Mouse (Mus musculus) right cerebral cortex, adult 18-20 months (tissue): Measurements from ENCODE around the gene Car10.
"Not testable (repeated sequence)": the region's sequence is repeated elsewhere in the genome, so short reads cannot be mapped to it uniquely, and the experiment has no call there.

Experiments used
- DNase-seq: peaks from one replicate; pipeline ENCODE4 v3.0.0; 2022; ENCODE audit warnings: mixed read lengths

Gene Car10

DNA sequence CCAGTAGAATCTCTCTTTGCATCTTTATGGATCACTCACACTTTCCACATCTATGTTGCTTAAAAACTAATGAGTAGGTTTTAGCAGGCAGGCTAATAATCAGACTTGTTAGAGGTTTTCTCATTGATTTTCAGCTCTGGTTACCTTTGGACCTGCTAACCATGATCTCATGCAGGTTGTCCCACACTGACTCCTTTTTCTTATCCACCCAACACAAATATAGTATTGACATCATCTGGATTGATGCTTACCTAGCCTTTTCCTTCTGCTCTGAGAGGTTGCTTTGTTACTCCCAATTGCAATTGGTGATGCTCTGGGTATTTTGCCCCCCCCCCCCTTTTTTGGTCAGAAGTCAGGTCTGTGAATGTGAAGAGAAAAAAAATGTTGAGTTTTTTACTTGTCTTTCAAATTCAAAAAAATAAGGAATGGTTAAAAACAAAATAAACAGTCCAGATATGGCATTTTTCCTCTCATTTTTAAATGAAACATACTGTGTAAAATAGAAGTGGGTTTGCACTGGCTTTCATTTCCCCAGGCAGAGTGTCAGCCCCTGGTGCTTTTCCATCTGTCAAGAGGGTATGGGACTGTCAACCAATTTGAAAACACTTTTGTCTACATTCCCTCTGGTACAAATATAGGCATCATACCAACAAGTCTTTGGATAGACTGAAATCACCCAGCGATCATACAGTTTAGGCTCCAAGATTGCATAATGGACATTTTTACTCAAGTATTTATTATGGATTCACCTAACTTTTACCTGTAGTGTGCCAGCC, 75.9 kb downstream of the Car10 start:
- no peak for DNase-seq

DNA sequence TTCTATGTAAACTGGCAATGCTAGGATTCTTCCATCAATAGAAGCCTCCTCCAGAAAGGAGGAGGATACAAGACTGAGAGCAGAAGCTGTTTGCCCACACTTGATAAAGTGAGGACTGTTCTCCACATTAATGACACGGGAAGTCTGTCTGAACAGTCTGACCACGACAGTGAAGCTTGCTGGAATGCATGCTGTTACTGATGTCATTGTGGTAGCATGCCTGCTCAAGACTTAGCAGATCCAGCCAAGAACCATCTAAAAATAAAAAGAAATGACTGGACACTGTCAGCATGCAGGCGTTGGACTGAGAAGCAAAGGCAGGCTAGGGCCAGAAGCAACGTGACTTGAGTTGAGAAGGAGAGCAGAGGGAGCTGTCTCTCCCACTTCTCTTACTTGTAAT, 87.6 kb downstream of the Car10 start:
- DNase-seq, result peak; percentile 53

DNA sequence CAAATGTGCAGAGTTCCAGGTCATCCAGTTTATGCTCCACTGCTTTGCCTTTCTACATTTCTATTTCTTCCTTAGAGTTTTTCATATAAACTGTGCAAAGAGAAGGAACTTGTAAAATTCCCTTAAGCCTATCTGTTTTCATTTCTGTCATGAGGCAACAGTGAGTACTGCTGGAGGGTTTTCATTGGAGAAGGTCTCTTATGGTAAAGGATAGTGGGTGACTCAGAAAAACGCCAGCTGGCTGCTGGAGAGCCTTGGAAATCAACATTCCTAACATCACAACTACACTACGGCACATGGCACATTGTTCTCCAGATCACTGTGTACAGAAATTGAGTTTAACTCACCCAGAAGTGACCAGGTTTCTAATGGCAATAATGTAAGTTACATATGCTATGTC, 88.3 kb downstream of the Car10 start:
- DNase-seq, result peak; percentile 28

DNA sequence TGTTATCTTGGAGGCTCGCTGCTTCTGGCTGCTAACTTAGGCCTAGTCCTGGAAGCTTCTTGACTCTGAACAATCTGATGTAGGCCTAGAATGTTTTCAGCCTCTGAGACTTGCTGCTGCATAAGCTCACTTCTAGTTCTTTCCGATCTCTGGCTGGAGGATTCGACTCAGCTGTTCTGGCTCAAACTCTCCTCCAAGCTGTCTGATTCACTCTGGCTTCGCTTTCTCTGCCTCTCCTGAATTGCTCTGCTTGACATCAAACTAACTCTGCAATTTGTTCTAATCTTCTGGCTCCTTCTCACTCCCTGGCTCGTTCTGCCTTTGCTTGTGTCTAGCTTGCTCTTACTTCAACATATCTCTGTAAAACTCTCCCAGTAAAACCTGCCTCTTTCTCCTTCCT, 90.8 kb downstream of the Car10 start:
- no peak for DNase-seq

DNA sequence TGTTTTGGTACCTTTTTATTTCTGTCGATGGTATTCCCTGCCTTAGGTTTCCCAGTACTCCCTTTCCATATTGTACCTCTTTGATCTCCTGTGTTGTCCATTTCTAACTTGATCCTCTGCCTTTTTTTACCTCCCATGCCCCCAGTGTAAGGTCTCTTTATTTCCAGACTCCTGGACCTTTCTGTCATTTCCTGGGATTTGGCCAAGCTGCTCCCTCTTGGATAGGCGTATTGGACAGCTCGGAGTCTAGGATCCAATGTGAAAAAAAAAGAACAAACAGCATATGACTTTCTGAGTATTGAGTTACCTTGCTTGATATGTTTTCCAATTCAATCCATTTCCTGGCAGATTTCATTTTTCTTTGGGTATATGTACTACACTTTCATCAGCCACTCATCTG, 102.2 kb downstream of the Car10 start:
- DNase-seq, result no peak

DNA sequence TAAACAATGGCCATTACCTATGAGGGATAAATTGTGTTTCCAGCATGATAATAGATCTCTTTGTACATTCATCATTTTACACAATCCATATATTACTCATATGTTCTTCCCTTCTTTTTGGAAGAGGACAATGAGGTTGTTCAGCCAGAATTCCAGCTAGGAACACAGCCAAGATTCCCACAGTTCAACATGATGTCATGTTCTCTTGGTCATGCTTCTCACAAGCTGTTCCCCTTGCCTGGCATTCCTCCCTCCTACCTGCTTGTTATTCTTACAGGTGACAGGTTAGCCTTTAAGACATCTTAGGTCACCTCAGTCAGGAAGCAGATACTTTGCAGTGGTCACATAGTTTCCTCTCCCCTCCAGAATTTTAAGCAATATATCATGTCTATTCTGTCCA, 119.6 kb downstream of the Car10 start:
- no peak for DNase-seq

DNA sequence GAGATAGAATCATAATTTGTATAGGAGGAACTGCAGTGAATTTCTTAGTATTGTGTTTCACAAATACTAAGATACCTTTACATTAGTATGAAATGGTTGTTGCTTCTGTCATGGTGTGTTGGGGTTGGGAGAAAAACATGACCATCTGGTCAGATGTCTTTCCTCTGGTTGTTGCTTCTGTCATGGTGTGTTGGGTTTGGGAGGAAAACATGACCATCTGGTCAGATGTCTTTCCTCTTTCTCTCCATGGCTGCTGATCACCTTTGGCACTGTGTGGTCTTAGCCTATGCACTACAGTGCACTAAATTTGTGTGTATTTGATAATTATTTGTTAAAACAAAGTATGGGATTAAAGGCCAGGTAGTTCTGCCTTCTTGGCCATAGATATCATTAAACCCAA, 132.2 kb downstream of the Car10 start:
- no peak for DNase-seq

DNA sequence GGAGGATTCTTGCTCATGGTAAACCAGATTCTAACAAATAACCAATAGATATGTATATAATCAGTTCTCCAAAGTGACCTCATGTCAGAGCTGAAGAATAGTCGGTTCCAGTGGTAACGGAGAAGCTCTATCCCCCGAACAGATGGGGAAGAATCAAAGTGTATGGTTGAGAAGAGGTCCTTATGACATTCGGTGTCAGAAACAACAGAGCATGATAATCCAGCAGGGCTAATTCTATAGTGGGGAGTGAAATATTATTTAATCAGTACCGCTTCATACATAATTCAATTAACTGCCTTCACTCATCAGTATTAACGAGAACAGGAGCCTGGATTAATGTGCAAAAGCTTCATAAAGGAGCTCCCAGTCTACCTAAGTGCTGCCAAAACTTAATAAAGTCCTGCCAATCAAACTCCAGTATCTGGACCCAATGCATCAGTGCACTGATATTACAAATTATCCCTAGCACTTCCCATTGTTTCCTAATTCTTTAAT, 152.0 kb downstream of the Car10 start:
- no peak for DNase-seq

DNA sequence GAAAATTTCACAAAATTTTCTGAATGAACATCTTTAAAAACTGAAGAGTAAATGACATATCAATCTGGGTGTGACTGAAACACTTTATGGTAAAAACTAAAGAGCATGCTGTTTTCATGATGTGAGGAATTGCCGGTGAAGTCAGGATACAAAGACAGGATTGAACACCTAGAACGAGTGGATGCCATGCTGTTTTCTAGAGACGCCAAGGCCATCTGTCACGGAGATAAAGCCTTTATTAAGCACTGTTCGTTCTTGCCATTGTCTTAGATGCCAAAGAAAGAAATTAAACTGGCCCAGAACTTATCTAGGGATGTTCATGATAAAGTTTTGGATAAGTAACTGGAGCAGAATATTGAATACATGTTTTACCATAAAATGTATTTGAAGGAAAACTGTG, 153.9 kb downstream of the Car10 start:
- DNase-seq, result no peak

DNA sequence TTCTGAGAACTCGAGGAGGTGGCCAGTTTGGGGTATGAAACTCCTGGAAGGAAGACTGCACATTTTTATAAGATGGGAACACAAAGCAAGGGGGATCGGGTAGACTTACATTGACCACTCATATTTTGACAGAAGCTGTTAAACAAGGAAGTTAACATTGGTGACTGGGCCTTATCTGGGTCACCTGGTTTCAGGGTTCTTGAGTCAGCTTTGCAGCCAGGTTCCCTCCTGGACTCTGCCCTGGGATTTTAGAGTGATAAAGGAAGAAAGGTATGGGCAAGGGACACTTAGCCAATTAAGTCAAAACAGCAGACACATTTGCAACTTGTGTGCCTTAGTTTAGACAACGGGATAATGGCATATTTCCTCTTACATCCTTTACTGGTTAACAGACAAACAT, 166.2 kb downstream of the Car10 start:
- DNase-seq, result no peak

DNA sequence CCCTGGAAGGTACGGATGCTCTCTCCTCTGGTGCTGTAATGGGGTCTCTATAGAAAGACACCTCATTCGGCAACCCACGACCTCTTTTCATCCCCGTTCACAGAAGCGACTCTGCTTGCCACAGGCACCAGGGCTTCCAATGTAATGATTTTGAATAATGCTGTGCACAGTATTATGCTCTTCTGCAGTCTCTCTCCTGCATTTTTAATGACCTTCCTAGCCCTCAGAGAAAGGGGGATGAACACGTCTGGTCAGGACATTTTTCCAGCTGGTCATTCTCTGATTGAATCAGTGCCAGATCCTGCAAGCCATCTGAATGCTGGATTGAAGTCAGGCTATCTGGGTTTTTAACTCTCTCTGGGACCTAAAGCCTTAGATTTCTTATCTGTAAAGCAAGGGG, 174.2 kb downstream of the Car10 start:
- DNase-seq, result no peak

DNA sequence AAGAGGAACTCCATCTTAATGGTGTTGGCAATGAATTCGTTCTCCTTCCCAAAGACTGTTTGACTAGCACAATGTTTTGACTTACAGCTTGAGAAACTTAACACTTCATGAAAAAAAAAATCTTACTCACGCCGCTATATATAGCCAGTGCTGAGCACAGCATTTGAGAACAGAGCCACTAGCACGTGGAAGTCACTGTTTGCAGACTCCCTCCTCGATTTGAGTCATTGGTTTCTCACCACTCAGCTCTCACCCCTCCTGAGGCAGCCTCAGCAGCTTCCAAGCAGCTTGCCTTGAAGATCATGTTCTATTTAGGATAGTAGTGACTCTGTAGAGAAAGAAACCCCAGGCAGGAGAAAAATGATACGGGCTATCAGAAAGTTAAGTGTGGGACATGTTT, 176.1 kb downstream of the Car10 start:
- DNase-seq, result peak; percentile 83

DNA sequence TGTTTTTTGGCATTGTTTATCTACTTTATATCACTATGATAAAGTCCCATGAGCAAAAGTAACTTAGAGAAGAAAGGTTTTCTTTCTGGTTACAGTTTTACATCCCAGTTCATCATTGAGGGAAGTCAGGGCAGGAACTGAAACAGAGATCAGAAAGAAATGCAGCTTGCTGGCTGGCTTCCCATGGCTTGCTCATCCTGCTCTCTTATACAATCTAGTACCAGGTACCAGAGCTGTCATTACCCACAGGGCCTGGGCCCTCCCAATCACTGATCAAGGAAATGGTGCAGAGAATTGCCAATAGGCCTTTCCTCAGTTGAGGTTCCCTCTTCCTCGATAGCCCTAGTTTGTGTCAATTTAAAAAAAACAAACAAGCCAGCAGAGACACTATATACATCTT, 195.8 kb downstream of the Car10 start:
- no peak for DNase-seq

DNA sequence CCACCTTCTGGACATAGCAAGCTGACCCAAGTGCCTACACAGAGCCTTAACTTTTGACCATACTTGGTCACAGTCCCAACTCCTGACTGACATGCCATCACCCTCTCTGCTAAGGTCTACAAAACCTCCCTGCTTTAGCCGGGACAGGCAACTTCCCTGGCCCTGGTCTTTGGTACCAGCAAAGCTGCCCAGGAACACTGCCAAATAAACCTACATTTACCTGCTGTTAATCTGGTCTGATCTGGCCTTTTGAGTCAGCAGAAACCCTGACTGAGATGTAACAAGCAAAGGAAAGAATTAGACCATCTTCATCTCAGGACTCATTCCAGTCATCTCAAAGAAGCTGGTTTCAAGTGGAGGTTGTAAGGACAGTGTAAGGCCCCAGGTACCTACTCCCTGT, 212.2 kb downstream of the Car10 start:
- DNase-seq, result no peak

DNA sequence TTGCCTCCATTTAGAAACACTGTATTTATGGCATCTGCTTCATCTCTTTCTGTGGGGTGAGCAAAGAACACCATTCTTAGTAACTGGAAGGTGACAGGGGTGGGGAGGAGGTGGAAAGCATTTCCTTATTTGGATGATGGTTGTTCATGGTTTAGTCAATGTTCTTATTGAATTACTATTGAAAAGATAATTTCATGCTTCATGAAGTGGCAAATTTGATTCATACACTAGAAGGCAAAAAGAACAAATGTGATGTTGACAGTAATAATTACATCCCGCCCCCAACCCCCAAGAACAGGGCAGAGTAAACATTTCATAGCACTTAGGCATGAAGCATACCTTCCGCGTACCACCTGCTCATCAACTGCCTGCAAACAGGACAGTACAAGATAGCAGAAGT, 239.9 kb downstream of the Car10 start:
- DNase-seq, result no peak

DNA sequence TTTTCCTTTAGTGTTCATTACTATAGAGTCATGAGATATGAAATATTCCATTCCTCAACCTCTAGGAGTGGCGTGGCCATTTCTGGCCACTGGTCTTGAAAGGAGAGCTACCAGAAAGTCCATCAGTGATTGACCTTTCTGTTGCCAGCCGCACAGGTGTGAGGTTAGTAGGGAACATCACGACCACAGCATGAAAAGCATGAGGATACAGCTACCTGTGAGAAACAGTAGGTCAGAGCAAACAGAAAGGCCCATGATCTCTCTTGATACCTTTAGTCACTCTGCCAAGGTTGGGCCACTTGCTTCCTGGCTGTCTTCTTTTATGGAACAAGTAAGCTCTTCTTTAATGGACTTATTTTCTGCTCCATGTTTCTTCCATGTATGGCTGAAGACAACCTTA, 246.1 kb downstream of the Car10 start:
- no peak for DNase-seq

DNA sequence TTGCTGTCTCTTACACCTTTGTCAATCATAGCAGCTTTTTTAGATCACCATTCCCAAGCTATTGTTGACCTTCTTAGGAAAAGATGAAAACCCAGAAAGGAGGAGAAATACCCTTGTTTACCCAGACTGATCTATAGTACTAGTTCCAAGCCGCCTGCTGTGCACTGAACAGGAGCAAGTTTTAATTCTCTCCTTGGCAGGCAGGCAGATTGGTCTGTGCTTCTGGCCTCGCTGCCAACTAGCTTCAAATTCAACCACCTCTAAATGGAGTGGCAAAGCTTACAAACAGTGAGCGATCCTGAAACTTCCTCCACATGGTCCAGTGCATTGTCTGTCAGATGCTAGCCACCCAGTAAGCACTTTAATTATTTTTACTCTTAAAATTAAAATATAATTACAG, 247.0 kb downstream of the Car10 start:
- no peak for DNase-seq

DNA sequence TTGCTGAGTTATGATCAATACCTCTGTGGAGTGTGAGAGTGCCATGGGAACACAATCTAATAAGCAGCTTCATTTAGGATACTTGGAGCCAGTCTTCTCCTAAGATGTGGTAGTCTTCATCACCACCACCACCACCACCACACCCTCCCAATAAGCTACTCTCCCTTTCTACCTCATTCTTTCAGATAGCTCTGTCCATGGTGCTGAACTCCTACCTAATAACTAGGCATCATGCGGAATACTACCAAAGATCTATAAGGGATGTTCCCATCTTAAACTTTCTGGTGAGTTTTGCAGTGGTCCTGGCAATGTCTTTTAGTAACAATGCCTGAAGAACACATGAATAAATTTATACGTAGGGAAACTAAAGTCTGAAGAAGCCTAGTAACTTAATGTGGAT, 263.7 kb downstream of the Car10 start:
- no peak for DNase-seq

DNA sequence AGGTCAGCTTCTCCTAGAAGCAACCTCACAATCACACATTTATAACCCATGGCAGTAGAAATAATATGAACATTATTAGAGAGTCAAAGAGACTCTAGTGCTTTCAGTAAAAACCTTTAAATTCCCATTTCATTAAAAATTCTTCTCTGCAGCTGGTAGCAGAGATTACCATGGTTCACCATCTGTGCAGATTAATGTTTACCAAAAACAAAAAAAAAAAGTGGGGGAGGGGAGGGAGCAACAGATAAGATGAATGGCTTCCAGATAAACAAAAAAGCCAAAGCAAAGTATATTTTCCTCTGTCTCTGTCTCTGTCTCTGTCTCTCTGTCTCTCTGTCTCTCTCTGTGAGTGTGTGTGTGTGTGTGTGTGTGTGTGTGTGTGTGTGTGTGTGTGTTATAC, 266.3 kb downstream of the Car10 start:
- DNase-seq, result no peak

DNA sequence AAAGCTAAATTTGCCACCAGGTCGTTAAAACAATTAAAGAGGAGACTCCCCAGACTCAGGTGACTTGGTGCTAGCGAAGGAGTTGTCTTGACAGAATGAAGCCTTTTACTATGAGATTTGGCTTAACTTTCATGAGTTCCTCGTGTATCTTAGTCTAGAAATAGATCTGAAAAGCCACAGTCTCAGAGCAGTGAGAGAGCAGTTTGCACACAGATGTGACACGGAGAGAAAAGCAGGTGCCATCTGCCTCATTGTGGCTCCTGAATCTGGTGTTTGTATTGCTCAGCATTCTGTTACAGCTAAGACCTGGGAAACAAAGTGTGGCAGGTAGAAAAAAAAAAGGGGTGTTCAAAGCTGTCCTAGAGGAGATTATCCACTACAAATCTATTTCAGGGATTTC, 269.4 kb downstream of the Car10 start:
- peak; percentile 12 for DNase-seq

DNA sequence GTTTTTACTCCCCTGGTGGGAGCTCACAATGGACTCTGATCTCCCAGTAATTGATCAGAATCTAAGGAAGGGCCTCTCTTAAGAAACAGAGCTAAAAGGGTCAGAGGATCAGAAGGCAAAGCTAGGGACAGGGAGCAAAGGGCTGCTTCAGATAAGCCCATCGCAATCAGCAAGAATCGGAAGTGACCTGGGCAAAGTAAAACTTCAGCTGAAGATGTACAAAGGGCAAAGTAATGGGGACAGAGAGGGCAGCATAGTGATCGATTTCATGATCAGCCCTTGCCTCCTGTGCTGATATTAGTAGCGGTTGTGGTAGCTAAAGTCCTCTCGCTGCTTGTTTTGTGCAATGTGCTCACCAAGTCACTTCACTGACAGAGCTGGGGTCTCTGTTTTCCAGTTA, 269.9 kb downstream of the Car10 start:
- DNase-seq, result no peak

DNA sequence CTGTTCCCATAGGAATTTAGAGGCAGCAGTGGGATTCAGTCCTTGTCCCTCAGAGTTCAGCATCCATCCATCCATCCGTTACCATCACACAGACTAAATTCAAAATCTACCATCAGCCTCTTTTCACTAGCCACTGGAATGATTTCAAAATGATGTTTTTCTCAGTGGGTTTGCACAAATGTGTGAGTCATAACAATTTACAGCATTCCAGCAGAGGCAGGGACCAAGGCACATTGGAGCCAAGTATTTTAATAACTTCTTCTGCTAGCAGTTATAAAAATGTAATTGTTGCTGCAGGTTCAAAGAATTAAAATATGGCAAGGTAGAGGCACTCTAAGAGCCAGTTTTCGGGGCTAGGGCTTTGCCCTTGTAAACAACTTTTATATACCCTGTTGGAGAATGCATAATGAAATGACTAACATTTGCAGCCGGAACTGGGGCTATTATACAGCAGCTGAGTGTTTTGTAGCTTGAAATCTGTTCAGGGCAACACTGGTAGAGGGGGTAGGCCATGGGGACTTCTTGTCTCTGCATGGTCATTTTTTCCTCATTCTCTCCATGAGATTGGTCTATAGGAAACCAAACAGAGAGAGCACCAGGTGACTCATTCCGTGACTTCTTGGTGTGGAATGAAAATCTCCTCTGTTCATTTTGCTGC, 276.0 kb downstream of the Car10 start:
- DNase-seq, result peak; percentile 11

DNA sequence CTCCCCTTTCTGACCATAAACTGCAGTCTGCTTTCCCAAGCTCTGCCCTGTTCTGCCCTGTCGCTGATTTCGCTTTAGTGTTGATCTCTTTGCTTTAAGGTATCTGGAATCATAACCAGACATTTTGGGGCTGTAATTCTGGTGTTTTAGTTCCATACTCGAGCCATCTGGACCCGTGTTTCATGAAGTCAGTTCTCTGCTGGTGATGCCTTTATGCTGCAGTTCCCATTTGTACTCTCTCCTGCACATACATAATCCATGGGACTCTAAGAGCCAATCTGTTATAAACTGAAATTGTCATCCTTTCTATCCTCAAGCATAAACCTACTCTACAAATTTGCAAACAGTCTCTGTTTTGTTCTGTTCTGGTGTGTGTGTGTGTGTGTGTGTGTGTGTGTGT, 293.3 kb downstream of the Car10 start:
- DNase-seq, result no peak

DNA sequence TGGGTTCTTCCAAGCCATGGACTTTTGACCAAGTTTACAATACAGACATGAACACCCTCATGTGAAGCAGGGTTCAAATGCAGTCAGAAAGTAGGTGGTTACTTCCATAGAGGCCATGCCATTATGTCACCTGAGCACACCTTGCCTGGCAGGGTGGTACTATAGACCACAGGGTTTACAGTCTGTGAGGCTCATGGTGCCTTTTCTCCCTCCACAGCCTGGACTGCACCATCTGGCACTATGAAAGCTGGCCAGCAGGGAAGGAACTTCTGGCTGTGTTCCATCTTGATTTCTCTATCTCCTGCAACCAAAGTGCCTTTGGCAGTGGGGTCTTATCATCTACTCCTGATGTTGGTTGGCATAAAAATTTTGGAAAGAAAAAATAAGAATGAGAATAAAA, 295.5 kb downstream of the Car10 start:
- DNase-seq, result not testable (repeated sequence)

DNA sequence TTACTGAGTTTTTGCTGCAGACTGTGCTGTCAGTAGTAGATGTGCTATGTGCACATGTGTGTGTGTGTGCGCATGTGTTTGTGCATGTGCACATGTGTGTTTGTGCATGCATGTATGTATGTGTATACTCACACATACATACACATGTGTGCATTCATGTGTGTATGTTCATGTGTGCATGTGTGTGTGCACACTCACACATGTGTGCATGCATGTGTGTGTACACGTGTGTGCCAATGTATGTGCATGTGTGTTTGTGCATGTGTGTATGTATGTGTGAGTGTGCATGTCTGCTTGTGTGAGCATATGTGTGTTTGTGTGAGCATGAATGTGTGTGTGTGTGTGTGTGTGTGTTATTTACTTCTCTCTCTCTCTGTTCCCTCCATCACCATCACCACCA, 298.5 kb downstream of the Car10 start:
- DNase-seq, result no peak
